Mouse (Mus musculus) frontal cortex, postnatal 25 days (tissue): ENCODE data around the gene Tm4sf20.

Experiments
- DNase-seq, 2 experiments: peaks; one replicate each; pipeline ENCODE4 v3.0.0; 2022; ENCODE audit warnings: low spot score in 2 of 2

The Tm4sf20 gene

DNA sequence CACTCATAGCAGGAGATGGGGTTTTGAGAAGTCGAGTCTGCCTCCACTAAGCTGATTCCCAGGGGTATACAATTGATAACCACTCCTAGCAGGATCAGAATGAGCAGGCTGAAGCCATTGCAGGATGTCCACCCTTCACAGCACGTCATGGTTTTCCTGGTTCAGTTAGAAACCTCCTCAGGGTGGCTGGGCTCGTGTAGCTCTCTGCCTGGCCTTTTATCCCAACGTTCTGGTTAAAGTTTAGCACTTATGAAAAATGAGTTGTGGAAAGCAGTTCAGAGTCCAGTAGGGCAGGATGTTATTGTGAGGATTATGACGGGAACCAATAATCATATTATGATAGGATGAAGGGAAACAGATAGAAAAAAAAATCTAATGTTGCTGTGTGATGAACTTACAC, at the start of gene Tm4sf20:
Tm4sf20 (minus strand) TSS at position 193 of the 400 bp plus-strand sequence.
- no peak for DNase-seq

DNA sequence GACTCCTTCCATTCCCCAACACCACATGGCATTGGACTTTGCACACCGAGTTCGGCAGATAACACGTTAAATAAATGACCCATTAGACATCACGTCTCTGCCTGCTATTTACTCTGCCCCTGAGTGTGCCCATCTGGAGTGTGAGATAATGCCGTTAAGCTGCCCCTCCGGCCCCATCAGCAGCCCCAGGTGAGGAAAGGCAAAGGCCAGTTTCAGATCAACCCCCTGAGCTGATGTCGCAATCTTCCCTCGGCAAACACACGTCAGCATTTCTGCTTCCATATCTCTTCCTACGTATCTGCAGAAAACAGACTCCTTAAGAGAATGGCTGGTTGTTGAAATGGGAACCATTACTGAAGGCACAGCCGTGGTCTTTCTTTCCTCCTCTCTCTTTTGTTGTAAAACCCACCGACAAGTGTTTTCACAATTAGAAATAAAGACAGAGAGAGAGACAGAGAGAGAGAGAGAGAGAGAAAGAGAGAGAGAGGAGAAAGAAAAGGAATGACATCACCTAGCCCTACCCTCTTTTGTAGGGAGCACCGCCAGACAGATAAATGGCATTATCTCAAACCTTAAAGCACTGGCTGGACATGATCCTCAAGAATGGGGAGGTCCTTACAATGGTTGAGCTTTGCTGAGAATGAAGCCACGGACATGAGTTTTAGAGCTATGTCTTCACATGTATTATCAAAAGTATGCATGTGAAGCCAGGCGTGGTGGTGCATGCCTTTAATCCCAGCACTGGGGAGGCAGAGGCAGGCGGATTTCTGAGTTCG, 47.9 kb upstream of the Tm4sf20 start:
- no peak for DNase-seq

DNA sequence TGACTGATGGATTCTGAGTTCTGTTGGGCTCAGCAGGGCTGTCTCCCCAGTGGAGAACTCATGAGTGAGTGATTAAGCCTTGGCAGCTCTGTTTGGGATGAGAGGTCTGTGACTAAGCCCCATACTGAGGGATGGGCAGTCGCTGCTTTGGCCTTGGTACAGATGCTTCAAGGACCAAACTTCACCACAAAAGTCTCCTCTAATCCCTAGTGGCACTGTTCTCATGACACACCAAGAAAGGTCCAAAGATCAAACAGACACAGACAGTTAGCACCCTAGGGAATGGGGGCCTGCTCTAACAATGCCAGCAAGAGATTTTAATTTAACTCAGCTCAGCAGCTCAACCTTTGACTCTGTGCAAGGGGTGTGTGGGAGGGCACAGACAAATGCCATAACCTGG, 43.5 kb upstream of the Tm4sf20 start:
- no peak for DNase-seq

DNA sequence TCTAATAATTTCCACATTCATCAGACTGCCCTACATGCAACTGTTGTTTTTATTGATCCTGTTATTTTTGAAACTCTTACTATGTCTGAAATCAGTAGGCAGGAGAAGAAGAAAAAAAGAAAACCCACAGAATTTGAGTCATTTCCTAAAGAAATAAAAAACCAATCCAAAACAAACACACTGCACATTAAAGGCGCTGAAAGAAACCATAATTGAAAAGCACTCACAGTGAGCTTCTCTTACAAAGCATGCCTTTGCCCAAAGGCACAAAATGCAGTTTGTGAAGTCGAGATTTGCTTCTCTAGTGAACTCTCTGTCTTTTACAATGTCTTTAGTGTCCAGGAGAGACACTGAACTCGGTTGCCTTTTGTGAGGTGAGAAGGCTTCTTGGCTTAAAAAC, 40.3 kb upstream of the Tm4sf20 start:
- DNase-seq = no peak

DNA sequence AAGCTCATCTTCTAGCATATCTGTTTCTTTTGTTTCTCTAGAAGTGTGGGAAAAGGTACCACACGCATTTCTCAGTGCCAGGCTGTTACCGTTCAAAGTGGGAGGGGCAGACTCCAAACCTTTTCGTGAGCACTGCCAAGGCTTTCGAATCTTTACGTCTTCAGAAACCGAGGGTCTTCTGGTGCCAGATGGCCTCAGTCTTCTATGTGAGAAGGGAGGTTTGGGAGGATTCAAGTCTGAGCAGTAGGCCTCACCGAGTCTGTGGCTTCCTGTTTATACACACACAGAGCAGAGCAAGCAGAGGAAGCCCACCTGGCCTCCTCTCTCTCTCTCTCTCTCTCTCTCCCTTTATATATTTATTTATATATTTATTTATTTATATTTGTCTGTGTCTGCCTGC, 38.9 kb upstream of the Tm4sf20 start:
- DNase-seq = no peak

DNA sequence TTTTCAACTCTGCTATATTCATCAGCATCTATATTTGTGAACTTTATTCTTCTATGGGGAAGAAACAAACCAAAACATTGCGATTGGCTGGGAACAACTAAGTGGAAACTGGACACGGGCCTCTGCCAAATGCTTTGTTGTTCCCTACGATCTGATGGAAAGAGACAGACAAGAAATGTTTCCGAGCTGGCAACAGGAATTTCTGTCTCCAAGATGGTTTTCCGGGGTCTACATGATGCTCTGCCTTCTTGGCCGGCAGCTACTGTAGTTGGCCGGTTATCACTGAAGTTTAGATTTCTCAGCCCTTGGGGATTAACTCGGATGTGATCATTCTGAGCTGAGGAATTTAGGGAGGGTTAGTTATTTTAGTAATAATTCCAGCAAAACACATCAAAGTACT, 38.1 kb upstream of the Tm4sf20 start:
- DNase-seq = no peak

DNA sequence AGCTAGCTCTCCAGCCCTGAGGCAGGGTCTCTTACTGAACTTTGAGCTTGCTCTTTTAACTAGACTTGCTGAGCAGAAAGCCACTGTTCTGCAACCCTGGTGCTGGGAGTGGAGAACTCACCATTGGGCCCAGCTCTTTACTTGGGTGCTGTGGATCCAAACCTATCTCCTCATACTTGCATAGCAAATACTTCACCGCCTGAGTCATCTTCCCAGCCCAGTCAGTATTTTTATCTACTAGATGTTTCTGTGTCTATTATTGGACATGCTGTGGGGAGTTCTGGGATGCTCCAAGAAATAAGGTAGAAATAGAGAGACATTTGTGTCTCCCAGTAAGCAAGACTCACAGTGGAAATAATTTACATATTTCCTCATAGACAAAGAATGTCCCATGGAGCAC, 35.8 kb upstream of the Tm4sf20 start:
- DNase-seq = no peak

DNA sequence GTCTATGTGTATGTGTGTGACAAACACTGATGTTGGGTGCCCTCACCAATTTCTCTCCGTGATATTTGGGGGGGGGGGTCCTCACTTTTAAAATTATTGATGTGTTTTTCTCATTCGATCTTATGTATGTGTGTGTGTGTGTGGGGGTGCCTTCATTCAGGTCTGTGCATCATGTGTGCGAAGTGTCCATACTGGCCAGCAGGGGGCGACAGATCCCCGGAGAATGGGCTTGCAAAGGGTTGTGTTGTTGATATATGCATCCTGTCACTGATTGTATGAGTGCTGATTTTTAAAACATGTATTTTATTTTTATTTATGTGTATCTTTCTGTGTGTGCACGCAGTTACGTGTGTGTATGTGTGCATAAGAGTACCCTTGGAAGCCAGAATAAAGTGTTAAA, 35.3 kb upstream of the Tm4sf20 start:
- DNase-seq = no peak

DNA sequence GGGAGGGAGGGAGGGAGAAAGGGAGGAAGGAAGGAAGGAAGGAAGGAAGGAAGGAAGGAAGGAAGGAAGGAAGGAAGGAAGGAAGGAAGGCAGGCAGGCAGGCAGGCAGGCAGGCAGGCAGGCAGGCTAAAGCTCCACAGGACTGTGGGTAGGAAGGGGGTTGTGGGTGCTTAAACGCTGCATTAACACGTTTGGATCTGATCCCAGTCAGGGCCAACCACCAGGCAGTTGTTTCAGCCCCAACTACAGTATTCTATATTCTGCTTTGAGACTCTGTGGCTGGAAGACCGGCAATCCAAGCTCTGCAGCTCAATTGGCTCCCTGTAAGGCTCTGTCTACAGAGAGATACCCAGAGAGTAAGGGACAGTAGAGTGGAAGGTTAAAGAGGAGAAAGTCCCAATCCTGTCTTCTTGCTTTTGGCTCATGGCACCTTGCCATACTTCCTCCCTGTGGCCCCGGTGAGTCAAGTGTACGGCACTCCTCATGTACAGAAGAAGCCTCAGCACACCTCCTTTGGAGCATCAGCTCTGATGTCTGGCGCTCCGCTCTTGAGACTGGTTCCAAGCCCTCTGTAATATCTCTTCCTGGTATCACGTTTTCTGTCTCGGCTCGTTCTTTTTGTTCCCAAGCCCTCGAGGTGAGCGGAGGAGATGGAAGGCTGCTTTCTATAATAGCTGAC, 33.0 kb upstream of the Tm4sf20 start:
- no peak for DNase-seq

DNA sequence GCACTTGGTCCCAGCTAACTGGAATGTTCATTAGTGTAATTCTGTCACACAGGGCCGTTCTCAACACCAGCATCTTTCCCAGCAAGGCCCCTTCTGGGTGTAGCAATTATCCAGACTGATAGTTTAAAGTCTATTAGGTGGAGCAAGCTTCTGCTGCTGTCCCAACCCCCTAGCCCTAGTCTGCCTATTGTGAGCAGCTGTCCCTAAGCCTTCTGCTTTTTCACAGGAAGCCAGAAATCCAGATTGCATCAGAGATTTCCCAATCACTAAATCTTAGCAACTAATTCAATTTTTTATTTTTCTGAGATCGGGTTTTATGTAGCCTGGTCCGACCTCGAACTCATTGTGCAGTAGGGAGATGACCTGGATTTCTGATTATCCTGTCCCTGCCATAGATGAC, 30.7 kb upstream of the Tm4sf20 start:
- DNase-seq = no peak

DNA sequence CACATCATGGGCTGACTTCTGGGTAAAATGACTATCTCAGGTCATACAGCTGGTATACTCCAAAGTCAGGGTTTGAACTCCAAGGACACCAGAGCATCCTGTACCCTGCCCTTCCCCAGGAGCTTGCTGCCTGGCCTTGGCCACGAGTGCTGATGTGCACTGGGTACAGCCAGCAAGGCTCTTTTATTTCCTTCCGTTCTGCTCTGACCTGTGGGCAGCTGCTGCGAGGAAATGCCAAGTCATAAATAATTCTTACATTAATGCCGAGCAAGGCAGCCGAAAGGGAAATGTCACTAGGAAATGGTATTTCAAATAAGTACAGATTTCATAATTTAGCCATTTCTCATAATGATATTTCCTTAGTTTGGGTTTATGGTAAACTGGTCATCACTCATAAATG, 30.0 kb upstream of the Tm4sf20 start:
- no peak for DNase-seq

DNA sequence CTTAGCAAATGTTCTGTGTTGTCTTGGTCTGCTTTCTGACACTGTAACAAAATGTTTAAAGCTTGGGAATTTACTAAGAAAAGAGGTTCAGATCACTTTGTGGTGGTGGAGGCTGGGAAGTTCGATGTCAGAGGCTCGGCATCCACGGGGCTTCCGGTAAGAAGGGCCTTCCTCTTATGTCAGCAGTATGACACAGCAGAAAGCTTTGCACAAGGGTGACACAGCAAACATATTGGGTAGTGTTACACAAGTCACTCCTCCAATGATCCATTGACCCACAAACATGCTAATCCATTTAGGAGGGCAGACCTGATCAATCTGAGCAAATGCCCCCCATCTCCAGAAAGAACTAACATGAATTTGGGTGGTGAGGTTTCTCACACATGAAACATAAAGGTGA, 28.8 kb upstream of the Tm4sf20 start:
- no peak for DNase-seq

DNA sequence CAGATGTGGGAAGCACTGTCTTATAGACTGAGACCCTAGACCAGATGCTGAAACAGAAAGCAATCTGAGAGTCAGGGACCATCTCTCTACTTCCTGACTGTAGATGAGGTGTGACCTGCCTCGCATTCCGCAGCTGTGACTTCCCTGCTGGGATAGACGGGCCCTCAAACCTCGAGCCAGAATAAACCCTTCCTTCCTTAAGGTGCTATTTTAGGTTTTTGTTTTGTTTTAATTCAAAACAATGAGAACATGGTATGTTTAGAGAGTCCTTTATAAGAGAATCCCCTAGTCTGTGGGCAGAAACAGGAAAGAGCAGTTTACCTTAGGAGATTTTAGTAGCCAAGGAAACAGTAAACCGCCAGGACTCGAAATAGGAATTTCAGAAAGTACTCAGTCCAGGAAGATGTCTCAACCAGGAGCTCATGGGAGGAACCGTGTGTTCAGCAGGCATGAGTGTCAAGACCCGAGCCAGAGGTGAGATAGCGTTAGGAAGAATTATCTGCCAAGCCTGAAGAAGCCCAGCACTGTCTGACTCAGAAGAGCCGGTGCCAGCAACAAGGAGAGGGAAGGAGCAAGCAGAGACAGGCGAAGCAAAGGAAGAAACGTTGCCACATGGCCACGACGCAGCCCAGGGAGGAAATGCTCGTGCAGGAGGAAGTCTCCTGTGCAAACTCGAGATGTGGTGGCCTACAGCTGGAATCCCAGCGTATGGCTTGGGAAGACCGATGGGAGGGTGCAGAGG, 27.6 kb upstream of the Tm4sf20 start:
- DNase-seq = no peak

DNA sequence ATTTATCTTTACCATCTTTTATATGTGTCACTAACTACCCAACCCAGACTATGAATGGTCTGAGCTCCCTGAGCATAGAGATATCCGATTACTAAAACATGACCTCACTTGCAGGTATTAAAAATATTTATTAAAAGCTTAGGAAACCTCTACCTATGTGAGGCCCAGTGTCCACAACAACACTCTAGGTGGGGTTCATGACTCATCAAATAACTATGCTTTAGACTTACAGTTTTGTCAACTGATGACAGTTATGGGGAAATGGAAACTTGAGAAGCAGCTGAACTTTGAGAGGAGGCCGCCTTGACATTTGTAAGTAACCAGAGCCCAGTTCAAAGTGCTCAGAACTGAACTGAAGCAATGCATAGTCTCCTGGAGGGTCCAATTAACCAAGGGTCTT, 26.9 kb upstream of the Tm4sf20 start:
- DNase-seq = no peak

DNA sequence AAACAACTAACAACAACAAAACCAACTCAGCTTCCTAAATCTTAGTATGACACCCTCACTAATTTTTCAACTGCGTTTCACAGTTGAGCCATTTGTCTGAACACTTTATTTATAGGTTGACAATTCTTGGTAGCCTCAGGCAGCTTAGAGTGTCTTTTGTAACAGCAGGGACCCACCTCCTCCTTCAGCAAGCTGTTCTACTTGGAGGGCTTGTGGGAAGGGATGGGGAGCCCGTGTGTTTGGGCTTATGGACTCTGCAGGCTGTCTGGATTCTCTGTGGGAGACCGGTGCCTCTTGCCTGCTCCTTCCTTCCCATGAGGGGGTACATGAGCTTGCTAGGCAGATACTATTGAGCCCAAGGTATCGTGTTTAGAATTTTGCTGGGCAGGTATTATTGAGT, 25.7 kb upstream of the Tm4sf20 start:
- no peak for DNase-seq

DNA sequence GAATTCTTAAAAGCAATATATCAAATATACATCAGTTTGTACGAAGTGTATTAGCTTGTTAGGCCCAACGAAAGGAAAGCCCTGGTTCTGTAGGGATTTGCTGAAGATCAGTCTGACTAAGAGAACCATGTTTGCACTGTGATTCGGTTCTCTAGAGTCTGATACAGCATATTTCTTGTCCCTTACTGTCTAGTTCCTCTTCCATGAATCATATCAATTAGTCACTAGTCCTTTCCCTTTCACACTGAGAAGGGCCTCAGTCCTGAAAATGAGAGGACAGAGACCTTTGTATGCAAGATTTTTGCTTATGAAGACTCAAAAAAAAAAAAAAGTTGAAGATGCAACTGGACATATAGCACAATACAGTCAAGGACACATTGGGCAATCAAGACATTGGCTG, 24.8 kb upstream of the Tm4sf20 start:
- no peak for DNase-seq

DNA sequence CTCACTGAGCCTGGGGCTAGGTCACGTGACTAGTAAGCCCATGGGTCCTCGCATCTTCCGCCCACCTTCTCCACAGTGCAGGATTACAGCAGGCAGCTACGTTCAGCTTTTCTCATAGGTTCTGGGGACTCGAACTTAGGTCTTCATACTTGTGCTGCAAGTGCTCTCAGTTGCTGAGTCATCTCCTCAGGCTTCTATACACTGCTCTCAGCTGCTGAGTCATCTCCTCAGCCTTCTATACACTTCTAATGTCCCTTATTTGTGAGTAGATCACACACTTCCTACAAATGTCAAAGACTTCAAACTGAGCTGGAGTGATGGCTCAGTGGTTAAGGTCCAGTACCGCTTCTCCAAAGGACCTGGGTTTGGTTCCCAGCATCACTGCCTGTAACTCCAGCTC, 24.0 kb upstream of the Tm4sf20 start:
- no peak for DNase-seq

DNA sequence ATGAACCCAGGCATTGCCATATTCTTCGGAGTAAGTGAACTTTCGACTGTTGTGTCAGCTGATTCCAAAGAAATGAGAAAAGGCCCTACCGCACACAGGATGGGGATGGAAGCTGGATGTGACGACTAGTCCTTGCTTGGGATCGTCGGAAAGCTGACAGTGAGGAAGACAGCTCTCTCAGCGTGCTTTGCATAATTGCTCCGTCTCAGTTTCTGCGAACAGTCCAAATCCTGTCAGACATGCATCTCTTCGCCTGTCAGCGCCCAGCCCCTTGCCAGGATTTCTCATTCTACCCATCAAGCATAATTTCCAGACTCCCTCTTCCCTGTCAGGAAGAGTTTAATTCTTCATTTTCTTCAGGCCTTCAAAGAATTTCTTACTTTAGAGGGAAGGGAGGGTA, 22.8 kb upstream of the Tm4sf20 start:
- DNase-seq = no peak

DNA sequence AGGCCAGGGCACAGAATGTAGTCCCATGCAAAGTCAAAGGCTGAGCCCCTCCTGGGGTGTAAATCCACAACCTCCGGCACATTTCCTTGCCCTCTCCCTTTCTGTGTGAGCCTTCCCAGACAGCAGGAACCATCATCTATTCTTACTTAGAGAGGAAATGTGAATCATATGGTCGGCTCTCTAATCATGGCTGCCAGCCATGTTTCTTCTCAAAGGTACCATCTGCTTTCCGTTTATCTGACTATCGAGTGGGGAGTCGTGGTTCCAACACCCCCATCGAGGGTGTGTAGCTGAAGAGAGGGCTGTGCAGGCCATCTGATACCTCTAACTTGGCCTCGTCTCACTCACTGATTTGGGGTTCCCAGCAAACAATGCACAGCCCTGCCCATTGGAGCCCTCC, 19.8 kb upstream of the Tm4sf20 start:
- DNase-seq = no peak

DNA sequence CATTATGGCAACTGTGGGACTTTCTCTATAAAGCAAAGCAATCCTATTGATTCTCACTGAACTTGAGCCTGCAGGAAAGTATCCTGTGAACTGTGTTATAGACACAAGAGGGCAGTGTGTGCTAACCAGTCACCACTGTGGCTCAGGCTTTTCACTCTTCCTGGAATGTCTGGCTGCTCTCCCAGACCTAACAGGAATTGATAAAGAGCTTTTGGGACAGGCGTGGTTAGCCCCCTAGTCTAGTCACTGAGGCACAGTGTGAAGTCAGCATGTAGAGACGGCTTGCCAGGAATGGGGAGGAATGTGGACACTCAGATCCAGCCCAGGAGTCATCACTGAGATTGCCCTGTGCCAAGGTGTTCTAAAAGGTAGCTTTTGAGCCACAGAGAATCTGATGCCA, 19.2 kb upstream of the Tm4sf20 start:
- DNase-seq = peak; percentile 33 to 44

DNA sequence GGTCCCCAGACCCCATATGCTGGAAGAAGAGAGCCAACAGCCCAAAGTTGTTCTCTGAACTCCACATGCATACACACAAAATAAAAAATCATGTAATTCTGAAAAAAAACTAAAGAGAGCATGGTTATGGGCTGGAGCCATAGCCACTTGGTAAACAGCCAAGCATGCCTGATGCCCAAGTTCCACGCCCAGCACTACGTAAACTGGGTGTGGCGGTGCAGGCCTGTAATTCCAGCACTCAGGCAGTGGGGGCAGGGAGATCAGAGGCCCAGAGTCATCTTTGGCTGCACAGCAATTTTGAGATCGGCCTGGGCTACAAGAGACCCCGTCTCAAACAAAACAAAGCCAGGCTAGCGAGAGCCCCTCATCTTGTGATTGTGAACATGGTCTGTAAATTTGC, 17.3 kb upstream of the Tm4sf20 start:
- no peak for DNase-seq

DNA sequence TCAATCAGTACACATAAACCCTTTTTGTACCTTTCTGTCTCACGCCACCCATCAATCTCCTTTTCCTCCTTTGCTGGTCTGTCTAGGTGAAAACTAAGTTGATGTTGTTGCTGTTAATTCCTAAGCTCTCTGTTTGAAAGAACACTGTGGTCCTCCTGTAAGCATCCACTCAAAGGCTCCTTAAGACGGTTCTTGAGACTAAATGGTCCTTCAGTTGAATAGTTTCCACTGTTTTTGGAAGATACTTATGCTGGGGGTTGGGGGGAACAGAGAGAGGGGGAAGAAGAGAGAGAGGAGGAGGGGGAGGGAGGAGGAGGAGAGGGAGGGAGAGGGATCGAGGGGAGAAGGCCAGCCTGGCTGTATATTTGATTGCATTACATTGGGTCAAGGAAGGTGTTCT, 15.3 kb upstream of the Tm4sf20 start:
- DNase-seq = no peak

DNA sequence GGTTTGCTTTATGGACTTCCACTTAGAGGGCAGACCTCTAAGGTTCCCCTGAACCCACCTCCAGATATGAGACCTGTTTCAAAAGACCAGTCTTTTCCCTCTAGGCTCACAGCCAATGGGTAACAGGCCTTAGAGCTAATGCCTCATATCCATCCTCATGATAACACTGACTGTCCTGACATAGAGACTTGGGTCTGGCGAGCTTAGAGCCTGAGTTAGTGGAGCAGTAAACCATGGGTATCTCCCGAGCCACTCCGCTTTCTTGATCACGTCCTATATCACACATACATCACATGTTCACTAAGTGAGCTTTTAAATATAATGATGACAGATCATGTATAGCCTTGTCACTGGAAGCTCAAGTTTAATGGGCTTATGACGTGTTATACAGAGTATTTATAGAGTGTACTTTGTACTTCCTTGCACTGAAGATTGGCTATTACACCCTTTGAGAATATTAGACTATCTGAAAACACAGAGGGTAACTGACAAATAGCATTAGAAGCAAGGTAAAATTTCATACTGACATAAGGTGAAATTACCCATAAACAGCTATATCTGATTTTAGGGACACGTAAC, 11.2 kb upstream of the Tm4sf20 start:
- no peak for DNase-seq
